Mouse (Mus musculus): ENCODE data around the gene Rbbp4. TPM values are rescaled to one million over a fixed set of nuclear protein-coding genes. Genes with fewer than 3 reads are reported as not detected.

The Rbbp4 gene
- polyA plus RNA-seq, 1 experiment from 2014 or later, result 483 TPM

DNA sequence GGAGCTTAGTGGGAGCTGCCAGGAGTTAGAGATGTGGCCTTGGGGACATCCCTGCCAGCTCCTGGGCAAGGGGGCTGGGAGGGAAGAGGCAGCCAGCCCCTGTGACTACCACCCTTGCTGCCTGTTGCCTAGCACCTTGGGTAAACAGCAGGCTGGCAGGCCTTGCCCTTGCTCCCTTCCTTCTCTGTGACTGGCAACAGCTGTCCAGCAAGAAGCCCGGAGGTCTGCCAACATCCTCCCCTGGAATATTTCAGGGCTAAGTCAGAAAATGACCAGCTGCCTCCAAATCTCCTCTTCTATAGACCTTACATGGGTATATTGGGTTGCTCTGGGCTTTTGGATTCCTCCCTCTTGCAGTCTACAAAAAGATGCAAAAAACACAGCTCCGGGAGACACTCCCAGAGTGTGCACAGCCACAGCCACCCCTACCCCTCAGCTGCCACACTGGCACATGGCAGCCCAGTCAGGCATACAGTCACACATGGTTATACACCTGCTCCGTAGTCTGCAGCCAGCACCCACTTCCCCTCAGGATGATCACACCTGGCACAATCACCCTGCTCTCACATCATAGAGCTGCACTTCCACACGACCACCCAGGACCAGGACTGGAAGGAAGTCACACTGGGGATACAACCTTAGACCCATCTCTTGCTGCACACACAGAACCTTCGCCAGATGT, 49.0 kb downstream of the Rbbp4 start:
- no peaks in the 10 kb centered on the region for H3K36me3 ChIP-seq (ENCODE audit: control insufficient read depth, insufficient read depth, low read length)
- no peak for DNase-seq (ENCODE audit: low spot score)
- H3K4me1 ChIP-seq (ENCODE audit: control insufficient read depth, insufficient read depth, low read length), result peaks cover 11% of the 10 kb centered on the region; the same call in 1 of the 2 replicates
- no peaks in the 10 kb centered on the region for H3K9me3 ChIP-seq (ENCODE audit: control insufficient read depth, low read length)
- no peak for ATAC-seq (ENCODE audit: insufficient read depth, low FRiP score, low TSS enrichment)
- WGBS, result 68% methylated on average over 5 of the region's 5 CpGs
- H3K27ac ChIP-seq (ENCODE audit: low read depth, low read length), result no peak overlapping the region
- H3K4me3 ChIP-seq (ENCODE audit: low read depth, low read length), result no peak overlapping the region
- H3K9ac ChIP-seq (ENCODE audit: low read length), result no peak overlapping the region
- peaks cover 12% of the 10 kb centered on the region for H3K27me3 ChIP-seq (ENCODE audit: control insufficient read depth, insufficient read depth, low read length)
- peak overlapping the region; percentile 93 for H3K4me2 ChIP-seq (ENCODE audit: low read depth)

DNA sequence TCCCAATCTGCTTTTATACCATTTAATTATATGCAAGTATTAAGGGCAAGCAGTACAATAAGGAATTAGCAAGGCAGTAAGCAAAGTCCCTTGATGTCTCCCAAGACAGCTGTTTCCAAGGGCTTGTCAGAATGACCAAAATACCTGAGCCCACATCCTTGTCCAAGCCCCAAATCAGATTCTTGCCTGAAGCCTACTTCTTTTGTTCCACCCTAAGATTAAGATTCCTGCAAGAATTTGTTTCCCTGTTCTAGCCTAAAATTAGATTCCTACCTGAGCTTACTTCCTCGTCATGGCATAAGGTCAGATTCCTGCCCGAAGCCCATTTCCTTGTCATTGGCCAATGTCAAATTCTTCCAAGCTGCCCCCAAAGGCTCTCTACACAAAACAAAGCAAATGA, 50.5 kb downstream of the Rbbp4 start:
- WGBS, result 91% methylated on average over 2 of the region's 2 CpGs
- DNase-seq (ENCODE audit: low spot score), result no peak
- no peak overlapping the region for H3K4me2 ChIP-seq (ENCODE audit: low read depth)
- H3K4me3 ChIP-seq (ENCODE audit: low read depth, low read length), result no peak overlapping the region
- H3K36me3 ChIP-seq (ENCODE audit: control insufficient read depth, insufficient read depth, low read length), result no peaks in the 10 kb centered on the region
- H3K4me1 ChIP-seq (ENCODE audit: control insufficient read depth, insufficient read depth, low read length), result peaks cover 11% of the 10 kb centered on the region; the same call in 1 of the 2 replicates
- no peaks in the 10 kb centered on the region for H3K9me3 ChIP-seq (ENCODE audit: control insufficient read depth, low read length)
- H3K27ac ChIP-seq (ENCODE audit: low read depth, low read length), result no peak overlapping the region
- ATAC-seq (ENCODE audit: insufficient read depth, low FRiP score, low TSS enrichment), result no peak
- no peak overlapping the region for H3K9ac ChIP-seq (ENCODE audit: low read length)
- H3K27me3 ChIP-seq (ENCODE audit: control insufficient read depth, insufficient read depth, low read length), result peaks cover 12% of the 10 kb centered on the region

DNA sequence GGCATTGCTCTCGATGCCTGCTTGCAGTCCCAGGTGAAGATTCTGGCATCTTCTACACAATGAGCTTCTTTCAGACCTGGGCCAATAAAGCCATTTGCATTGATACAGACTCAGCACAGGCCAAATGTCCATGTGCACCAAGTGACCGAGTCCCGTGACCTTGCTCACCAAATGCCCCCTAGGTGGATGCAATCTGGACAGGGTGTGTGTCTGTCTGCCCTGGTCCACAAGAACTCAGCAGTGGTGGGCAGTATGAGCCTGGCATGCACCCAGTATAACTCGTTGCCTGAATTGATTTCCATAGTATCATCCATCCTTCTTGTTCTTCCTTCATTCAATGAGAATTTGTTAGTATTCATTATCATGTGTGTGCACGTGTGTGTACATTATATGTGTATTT, 51.9 kb downstream of the Rbbp4 start:
- 75% methylated on average over 5 of the region's 5 CpGs for WGBS
- Histone ChIP-seq H3K36me3 (ENCODE audit: control insufficient read depth, insufficient read depth, low read length) (no peaks in the 10 kb centered on the region), H3K27ac (ENCODE audit: low read depth, low read length) (no peak overlapping the region), H3K9ac (ENCODE audit: low read length) (no peak overlapping the region), H3K9me3 (ENCODE audit: control insufficient read depth, low read length) (no peaks in the 10 kb centered on the region), H3K4me2 (ENCODE audit: low read depth) (no peak overlapping the region), H3K27me3 (ENCODE audit: control insufficient read depth, insufficient read depth, low read length) (peaks cover 12% of the 10 kb centered on the region), H3K4me3 (ENCODE audit: low read depth, low read length) (no peak overlapping the region), H3K4me1 (ENCODE audit: control insufficient read depth, insufficient read depth, low read length) (peaks cover 11% of the 10 kb centered on the region; the same call in 1 of the 2 replicates)
- ATAC-seq (ENCODE audit: insufficient read depth, low FRiP score, low TSS enrichment) (no peak), DNase-seq (ENCODE audit: low spot score) (no peak)

DNA sequence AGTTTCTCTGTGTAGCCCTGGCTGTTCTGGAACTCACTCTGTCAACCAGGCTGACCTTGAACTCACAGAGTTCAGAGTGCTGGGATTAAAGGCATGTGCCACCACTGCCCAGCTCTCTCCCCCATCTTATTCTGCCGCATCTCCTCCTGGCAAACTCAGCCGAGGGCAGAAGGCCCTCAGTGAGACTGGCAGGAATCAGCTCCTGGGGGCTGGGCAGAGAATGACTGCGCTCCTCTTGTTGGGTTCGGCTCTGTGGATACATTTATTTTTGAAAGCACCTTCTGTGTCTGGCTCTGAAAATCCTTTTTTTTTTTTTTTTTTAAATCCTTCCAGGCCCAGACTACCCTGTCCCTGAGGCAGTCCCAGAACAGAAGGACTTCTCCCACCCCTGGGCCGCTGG, 52.4 kb downstream of the Rbbp4 start:
- no peak for ATAC-seq (ENCODE audit: insufficient read depth, low FRiP score, low TSS enrichment)
- Histone ChIP-seq H3K27me3 (ENCODE audit: control insufficient read depth, insufficient read depth, low read length) (peaks cover 12% of the 10 kb centered on the region), H3K4me2 (ENCODE audit: low read depth) (no peak overlapping the region), H3K36me3 (ENCODE audit: control insufficient read depth, insufficient read depth, low read length) (no peaks in the 10 kb centered on the region), H3K4me1 (ENCODE audit: control insufficient read depth, insufficient read depth, low read length) (peaks cover 10% of the 10 kb centered on the region; the same call in 1 of the 2 replicates), H3K9ac (ENCODE audit: low read length) (no peak overlapping the region), H3K4me3 (ENCODE audit: low read depth, low read length) (no peak overlapping the region), H3K9me3 (ENCODE audit: control insufficient read depth, low read length) (no peaks in the 10 kb centered on the region), H3K27ac (ENCODE audit: low read depth, low read length) (no peak overlapping the region)
- no peak for DNase-seq (ENCODE audit: low spot score)
- WGBS, result 83% methylated on average over 5 of the region's 5 CpGs

DNA sequence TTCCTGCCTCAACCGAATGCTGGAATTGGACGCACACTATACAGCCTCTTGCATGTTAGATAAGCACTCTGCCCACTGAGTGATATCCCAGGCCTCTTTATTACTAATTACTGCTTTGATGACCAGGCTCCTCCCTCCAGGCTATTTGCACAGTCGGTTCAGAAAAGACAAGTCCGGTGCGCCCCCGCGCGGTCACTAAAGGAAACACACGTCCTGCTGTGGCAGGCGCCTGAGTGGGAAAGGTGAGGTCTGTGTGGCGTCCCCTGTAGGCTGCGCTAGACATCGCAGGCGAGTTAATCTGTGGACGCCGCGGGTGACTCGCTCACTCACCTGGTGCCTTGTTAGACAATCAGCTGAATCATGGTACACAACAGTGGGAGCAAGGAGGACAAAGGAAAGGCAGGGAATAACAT, 58.7 kb downstream of the Rbbp4 start:
- Histone ChIP-seq H3K36me3 (ENCODE audit: control insufficient read depth, insufficient read depth, low read length) (no peaks in the 10 kb centered on the region), H3K4me1 (ENCODE audit: control insufficient read depth, insufficient read depth, low read length) (no peaks in the 10 kb centered on the region), H3K27me3 (ENCODE audit: control insufficient read depth, insufficient read depth, low read length) (no peaks in the 10 kb centered on the region), H3K27ac (ENCODE audit: low read depth, low read length) (no peak overlapping the region), H3K9ac (ENCODE audit: low read length) (no peak overlapping the region), H3K4me2 (ENCODE audit: low read depth) (no peak overlapping the region), H3K4me3 (ENCODE audit: low read depth, low read length) (no peak overlapping the region), H3K9me3 (ENCODE audit: control insufficient read depth, low read length) (no peaks in the 10 kb centered on the region)
- DNase-seq (ENCODE audit: low spot score), result peak; percentile 87
- WGBS, result 3% methylated on average over 18 of the region's 18 CpGs
- ATAC-seq (ENCODE audit: insufficient read depth, low FRiP score, low TSS enrichment), result peak; percentile 13; the same call in 1 of the 2 replicates

DNA sequence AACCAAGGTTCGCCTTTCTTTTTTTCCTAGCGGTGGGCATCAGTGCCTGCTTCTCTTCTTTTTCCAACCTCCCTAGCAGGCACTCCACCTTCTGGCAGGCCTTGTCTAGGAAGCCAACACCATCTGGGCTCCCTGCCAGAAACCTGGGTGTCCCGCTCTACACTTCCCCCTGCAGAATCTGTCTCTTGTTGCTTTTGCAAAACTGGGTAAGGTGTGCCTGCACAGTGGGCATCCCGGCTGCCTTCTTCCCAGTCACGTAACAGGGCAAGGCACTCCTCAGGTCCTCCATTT, 62.5 kb downstream of the Rbbp4 start:
- Histone ChIP-seq H3K36me3 (ENCODE audit: control insufficient read depth, insufficient read depth, low read length) (no peaks in the 10 kb centered on the region), H3K9ac (ENCODE audit: low read length) (no peak overlapping the region), H3K4me2 (ENCODE audit: low read depth) (no peak overlapping the region), H3K9me3 (ENCODE audit: control insufficient read depth, low read length) (no peaks in the 10 kb centered on the region), H3K27me3 (ENCODE audit: control insufficient read depth, insufficient read depth, low read length) (no peaks in the 10 kb centered on the region), H3K4me1 (ENCODE audit: control insufficient read depth, insufficient read depth, low read length) (no peaks in the 10 kb centered on the region), H3K27ac (ENCODE audit: low read depth, low read length) (no peak overlapping the region), H3K4me3 (ENCODE audit: low read depth, low read length) (no peak overlapping the region)
- ATAC-seq (ENCODE audit: insufficient read depth, low FRiP score, low TSS enrichment) (no peak), DNase-seq (ENCODE audit: low spot score) (no peak)
- 52% methylated on average over 5 of the region's 5 CpGs for WGBS

DNA sequence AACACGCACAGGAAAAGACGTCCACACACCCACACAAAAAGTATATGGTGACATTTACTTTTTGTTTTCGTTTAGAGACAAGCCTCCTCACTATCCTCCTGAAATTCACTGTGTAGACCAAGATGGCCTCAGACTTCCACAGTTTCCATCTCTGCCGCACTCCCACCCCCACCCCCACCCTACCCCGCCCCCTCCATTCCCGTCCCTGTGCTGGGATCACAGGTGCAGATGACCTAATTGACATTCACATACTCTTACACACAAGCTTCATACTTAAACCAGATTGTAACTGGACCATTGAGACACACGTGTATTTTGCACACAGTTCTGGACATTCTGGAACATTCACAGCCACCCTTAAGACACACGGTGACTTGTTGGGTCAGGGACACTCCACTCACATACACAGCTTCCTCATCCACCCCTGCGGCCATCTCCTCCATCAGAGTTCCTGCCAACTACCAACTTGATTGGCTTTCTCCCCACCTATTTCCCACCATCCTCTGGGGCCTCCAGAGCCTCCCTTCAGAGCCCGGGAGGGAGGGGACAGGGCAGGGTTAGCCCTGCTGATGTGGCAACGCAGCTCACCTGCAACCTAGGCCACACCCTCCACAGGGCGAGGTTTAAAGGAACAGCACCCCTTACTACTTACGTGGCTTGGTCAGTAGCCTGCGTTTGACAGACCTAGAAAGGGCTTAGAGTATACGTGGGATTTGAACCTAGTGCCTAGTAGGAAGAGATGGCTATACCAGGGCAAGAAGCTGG, 63.0 kb downstream of the Rbbp4 start:
- H3K27ac ChIP-seq (ENCODE audit: low read depth, low read length), result no peak overlapping the region
- no peaks in the 10 kb centered on the region for H3K36me3 ChIP-seq (ENCODE audit: control insufficient read depth, insufficient read depth, low read length)
- no peak overlapping the region for H3K4me3 ChIP-seq (ENCODE audit: low read depth, low read length)
- ATAC-seq (ENCODE audit: insufficient read depth, low FRiP score, low TSS enrichment), result no peak
- H3K9ac ChIP-seq (ENCODE audit: low read length), result no peak overlapping the region
- H3K4me2 ChIP-seq (ENCODE audit: low read depth), result no peak overlapping the region
- no peaks in the 10 kb centered on the region for H3K27me3 ChIP-seq (ENCODE audit: control insufficient read depth, insufficient read depth, low read length)
- no peaks in the 10 kb centered on the region for H3K4me1 ChIP-seq (ENCODE audit: control insufficient read depth, insufficient read depth, low read length)
- DNase-seq (ENCODE audit: low spot score), result no peak
- 27% methylated on average over 15 of the region's 15 CpGs for WGBS
- H3K9me3 ChIP-seq (ENCODE audit: control insufficient read depth, low read length), result no peaks in the 10 kb centered on the region

DNA sequence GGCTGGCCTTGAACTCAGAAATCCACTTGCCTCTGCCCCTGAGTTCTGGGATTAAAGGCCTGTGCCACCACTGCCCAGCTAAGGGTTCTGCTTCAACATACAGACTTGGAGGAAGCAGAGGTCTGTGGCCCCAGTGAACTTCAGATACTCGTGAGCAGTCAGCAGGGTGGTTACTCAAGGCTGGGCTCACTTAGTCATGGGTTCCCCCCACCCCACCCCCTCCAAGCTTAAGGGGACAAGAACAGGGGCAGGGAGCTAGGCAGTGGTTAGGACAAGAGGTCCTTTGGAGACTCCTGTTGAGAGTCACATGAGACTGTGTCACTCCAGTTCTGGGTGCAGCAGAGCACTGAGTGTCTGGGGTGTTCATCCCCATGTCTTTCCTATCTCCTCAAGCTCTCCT, 66.5 kb downstream of the Rbbp4 start:
- 41% methylated on average over 1 of the region's 1 CpGs for WGBS
- H3K36me3 ChIP-seq (ENCODE audit: control insufficient read depth, insufficient read depth, low read length), result no peaks in the 10 kb centered on the region
- H3K9ac ChIP-seq (ENCODE audit: low read length), result no peak overlapping the region
- H3K27me3 ChIP-seq (ENCODE audit: control insufficient read depth, insufficient read depth, low read length), result no peaks in the 10 kb centered on the region
- no peak overlapping the region for H3K4me2 ChIP-seq (ENCODE audit: low read depth)
- H3K4me3 ChIP-seq (ENCODE audit: low read depth, low read length), result no peak overlapping the region
- ATAC-seq (ENCODE audit: insufficient read depth, low FRiP score, low TSS enrichment), result no peak
- no peaks in the 10 kb centered on the region for H3K9me3 ChIP-seq (ENCODE audit: control insufficient read depth, low read length)
- H3K4me1 ChIP-seq (ENCODE audit: control insufficient read depth, insufficient read depth, low read length), result peaks cover 2% of the 10 kb centered on the region; the same call in 1 of the 2 replicates
- no peak for DNase-seq (ENCODE audit: low spot score)
- H3K27ac ChIP-seq (ENCODE audit: low read depth, low read length), result no peak overlapping the region

DNA sequence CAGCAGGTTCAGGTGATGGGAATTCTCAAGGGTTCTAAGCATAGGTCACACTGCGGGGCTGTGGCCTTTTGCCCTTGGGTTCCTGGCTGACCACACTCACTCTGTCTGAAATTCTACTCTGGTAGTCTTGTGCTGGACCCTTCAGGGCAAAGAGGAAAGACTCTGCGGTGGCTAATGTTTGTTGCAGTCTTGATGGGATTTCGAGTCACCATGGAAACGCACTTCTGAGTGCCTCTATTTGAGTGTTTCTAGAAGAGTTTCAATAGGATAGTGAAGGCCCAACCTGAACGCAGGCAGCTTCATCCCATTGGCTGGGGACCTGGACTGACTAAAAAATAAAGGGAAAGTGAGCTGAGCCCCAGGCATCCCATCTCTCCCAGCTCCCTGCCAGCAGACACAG, 68.3 kb downstream of the Rbbp4 start:
- H3K4me2 ChIP-seq (ENCODE audit: low read depth), result no peak overlapping the region
- H3K27ac ChIP-seq (ENCODE audit: low read depth, low read length), result no peak overlapping the region
- H3K4me3 ChIP-seq (ENCODE audit: low read depth, low read length), result no peak overlapping the region
- H3K9ac ChIP-seq (ENCODE audit: low read length), result no peak overlapping the region
- H3K4me1 ChIP-seq (ENCODE audit: control insufficient read depth, insufficient read depth, low read length), result peaks cover 5% of the 10 kb centered on the region; the same call in 1 of the 2 replicates
- 77% methylated on average over 5 of the region's 5 CpGs for WGBS
- no peaks in the 10 kb centered on the region for H3K27me3 ChIP-seq (ENCODE audit: control insufficient read depth, insufficient read depth, low read length)
- no peak for ATAC-seq (ENCODE audit: insufficient read depth, low FRiP score, low TSS enrichment)
- no peaks in the 10 kb centered on the region for H3K36me3 ChIP-seq (ENCODE audit: control insufficient read depth, insufficient read depth, low read length)
- no peak for DNase-seq (ENCODE audit: low spot score)
- no peaks in the 10 kb centered on the region for H3K9me3 ChIP-seq (ENCODE audit: control insufficient read depth, low read length)
